Mouse (Mus musculus): Measurements from ENCODE around the gene Cd47. TPM values are rescaled to one million over a fixed set of nuclear protein-coding genes. Genes with fewer than 3 reads are reported as not detected.
"Not testable (repeated sequence)": the region's sequence is repeated elsewhere in the genome, so short reads cannot be mapped to it uniquely, and the experiment has no call there.

Gene Cd47
- polyA plus RNA-seq, 1 experiment from 2014 or later, result 63.8 TPM

GRCm38 (mm10) chr16:49812821-49813616, 12.7 kb downstream of the Cd47 start:
- Histone ChIP-seq H3K27ac (ENCODE audit: low read depth, low read length) (no peak overlapping the region), H3K4me2 (ENCODE audit: low read depth) (no peak overlapping the region), H3K9me3 (ENCODE audit: control insufficient read depth, low read length) (no peaks in the 10 kb centered on the region), H3K4me1 (ENCODE audit: control insufficient read depth, insufficient read depth, low read length) (no peaks in the 10 kb centered on the region), H3K36me3 (ENCODE audit: control insufficient read depth, insufficient read depth, low read length) (no peaks in the 10 kb centered on the region), H3K27me3 (ENCODE audit: control insufficient read depth, insufficient read depth, low read length) (no peaks in the 10 kb centered on the region), H3K9ac (ENCODE audit: low read length) (no peak overlapping the region), H3K4me3 (ENCODE audit: low read depth, low read length) (no peak overlapping the region)
- ATAC-seq (ENCODE audit: insufficient read depth, low FRiP score, low TSS enrichment), result no peak
- DNase-seq (ENCODE audit: low spot score), result no peak
- 77% methylated on average over 10 of the region's 10 CpGs for WGBS

GRCm38 (mm10) chr16:49814419-49814818, 14.1 kb downstream of the Cd47 start:
- no peaks in the 10 kb centered on the region for H3K4me1 ChIP-seq (ENCODE audit: control insufficient read depth, insufficient read depth, low read length)
- H3K36me3 ChIP-seq (ENCODE audit: control insufficient read depth, insufficient read depth, low read length), result no peaks in the 10 kb centered on the region
- no peaks in the 10 kb centered on the region for H3K9me3 ChIP-seq (ENCODE audit: control insufficient read depth, low read length)
- no peaks in the 10 kb centered on the region for H3K27me3 ChIP-seq (ENCODE audit: control insufficient read depth, insufficient read depth, low read length)
- no peak overlapping the region for H3K4me3 ChIP-seq (ENCODE audit: low read depth, low read length)
- 75% methylated on average over 4 of the region's 4 CpGs for WGBS
- ATAC-seq (ENCODE audit: insufficient read depth, low FRiP score, low TSS enrichment) (no peak), DNase-seq (ENCODE audit: low spot score) (no peak)
- no peak overlapping the region for H3K27ac ChIP-seq (ENCODE audit: low read depth, low read length)
- no peak overlapping the region for H3K4me2 ChIP-seq (ENCODE audit: low read depth)
- no peak overlapping the region for H3K9ac ChIP-seq (ENCODE audit: low read length)

DNA sequence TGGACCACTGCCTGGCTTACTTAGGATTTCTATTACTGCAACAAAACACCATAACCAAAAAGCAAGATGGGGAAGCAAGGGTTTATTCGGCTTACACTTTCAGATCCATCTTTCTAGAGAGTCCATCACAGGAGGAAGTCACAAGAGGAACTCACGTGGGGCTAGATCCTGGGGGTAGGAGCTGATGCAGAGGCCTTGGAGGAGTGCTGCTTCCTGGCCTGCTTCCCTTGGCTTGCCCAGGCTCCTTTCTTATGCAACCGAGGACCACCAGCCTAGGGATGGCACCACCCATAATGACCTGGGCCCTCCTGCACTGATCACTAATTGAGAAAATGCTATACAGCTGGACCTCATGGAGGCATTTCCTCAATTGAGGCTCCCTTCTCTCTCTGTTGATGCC, 16.6 kb downstream of the Cd47 start:
- H3K9me3 ChIP-seq (ENCODE audit: control insufficient read depth, low read length), result no peaks in the 10 kb centered on the region
- no peak overlapping the region for H3K4me2 ChIP-seq (ENCODE audit: low read depth)
- H3K9ac ChIP-seq (ENCODE audit: low read length), result no peak overlapping the region
- no peaks in the 10 kb centered on the region for H3K36me3 ChIP-seq (ENCODE audit: control insufficient read depth, insufficient read depth, low read length)
- H3K4me1 ChIP-seq (ENCODE audit: control insufficient read depth, insufficient read depth, low read length), result no peaks in the 10 kb centered on the region
- 95% methylated on average over 3 of the region's 3 CpGs for WGBS
- DNase-seq (ENCODE audit: low spot score), result no peak
- H3K27me3 ChIP-seq (ENCODE audit: control insufficient read depth, insufficient read depth, low read length), result no peaks in the 10 kb centered on the region
- no peak overlapping the region for H3K4me3 ChIP-seq (ENCODE audit: low read depth, low read length)
- H3K27ac ChIP-seq (ENCODE audit: low read depth, low read length), result no peak overlapping the region
- no peak for ATAC-seq (ENCODE audit: insufficient read depth, low FRiP score, low TSS enrichment)

DNA sequence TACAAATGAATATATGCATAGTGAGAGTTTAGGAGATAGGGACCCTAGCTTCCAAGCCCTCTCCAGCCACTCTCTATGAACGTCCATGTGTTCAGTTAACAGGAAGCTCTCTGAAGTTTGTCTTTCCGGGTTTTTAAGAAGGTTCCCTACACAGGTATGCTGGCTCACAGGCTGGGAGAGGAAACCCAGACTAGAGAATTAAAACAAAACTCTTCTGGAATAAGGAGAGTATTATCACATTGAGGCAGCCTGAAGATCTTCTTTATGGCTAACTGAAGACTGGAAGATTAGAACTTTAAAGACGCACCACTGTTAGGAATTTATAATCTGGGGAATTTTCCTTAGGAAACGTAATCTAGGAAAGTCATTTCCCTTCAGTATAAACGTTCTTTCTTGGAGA, 17.8 kb downstream of the Cd47 start:
- no peak overlapping the region for H3K4me2 ChIP-seq (ENCODE audit: low read depth)
- 84% methylated on average over 5 of the region's 5 CpGs for WGBS
- ATAC-seq (ENCODE audit: insufficient read depth, low FRiP score, low TSS enrichment), result no peak
- H3K4me1 ChIP-seq (ENCODE audit: control insufficient read depth, insufficient read depth, low read length), result no peaks in the 10 kb centered on the region
- DNase-seq (ENCODE audit: low spot score), result no peak
- H3K9me3 ChIP-seq (ENCODE audit: control insufficient read depth, low read length), result no peaks in the 10 kb centered on the region
- no peak overlapping the region for H3K4me3 ChIP-seq (ENCODE audit: low read depth, low read length)
- no peak overlapping the region for H3K27ac ChIP-seq (ENCODE audit: low read depth, low read length)
- H3K27me3 ChIP-seq (ENCODE audit: control insufficient read depth, insufficient read depth, low read length), result no peaks in the 10 kb centered on the region
- no peaks in the 10 kb centered on the region for H3K36me3 ChIP-seq (ENCODE audit: control insufficient read depth, insufficient read depth, low read length)
- no peak overlapping the region for H3K9ac ChIP-seq (ENCODE audit: low read length)

GRCm38 (mm10) chr16:49818627-49819026, 18.3 kb downstream of the Cd47 start:
- H3K36me3 ChIP-seq (ENCODE audit: control insufficient read depth, insufficient read depth, low read length), result no peaks in the 10 kb centered on the region
- no peak overlapping the region for H3K4me2 ChIP-seq (ENCODE audit: low read depth)
- no peaks in the 10 kb centered on the region for H3K9me3 ChIP-seq (ENCODE audit: control insufficient read depth, low read length)
- WGBS, result 81% methylated on average over 6 of the region's 6 CpGs
- no peak for DNase-seq (ENCODE audit: low spot score)
- ATAC-seq (ENCODE audit: insufficient read depth, low FRiP score, low TSS enrichment), result no peak
- no peak overlapping the region for H3K27ac ChIP-seq (ENCODE audit: low read depth, low read length)
- H3K4me3 ChIP-seq (ENCODE audit: low read depth, low read length), result no peak overlapping the region
- no peaks in the 10 kb centered on the region for H3K27me3 ChIP-seq (ENCODE audit: control insufficient read depth, insufficient read depth, low read length)
- no peaks in the 10 kb centered on the region for H3K4me1 ChIP-seq (ENCODE audit: control insufficient read depth, insufficient read depth, low read length)
- H3K9ac ChIP-seq (ENCODE audit: low read length), result no peak overlapping the region

DNA sequence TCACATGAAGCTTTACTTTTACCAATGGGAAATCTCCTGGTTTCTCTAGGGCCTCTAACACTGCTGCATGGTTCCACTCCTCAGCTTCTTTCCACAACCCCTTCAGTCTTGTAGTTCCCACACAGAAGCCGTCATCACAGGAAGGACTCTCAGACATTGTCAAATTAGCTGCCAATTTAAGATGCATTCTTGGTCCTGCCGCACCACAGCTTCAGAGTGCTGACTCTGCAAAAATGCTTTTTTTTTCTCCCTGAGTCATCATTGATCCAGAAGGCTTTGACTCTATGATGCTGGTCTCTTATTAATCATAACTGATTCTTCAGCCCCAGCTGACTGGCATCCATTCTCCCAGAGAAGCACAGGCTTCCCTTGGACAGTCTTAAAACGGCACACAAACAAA, 19.2 kb downstream of the Cd47 start:
- no peak for ATAC-seq (ENCODE audit: insufficient read depth, low FRiP score, low TSS enrichment)
- no peak for DNase-seq (ENCODE audit: low spot score)
- Histone ChIP-seq H3K27me3 (ENCODE audit: control insufficient read depth, insufficient read depth, low read length) (no peaks in the 10 kb centered on the region), H3K36me3 (ENCODE audit: control insufficient read depth, insufficient read depth, low read length) (no peaks in the 10 kb centered on the region), H3K4me2 (ENCODE audit: low read depth) (no peak overlapping the region), H3K4me3 (ENCODE audit: low read depth, low read length) (no peak overlapping the region), H3K9me3 (ENCODE audit: control insufficient read depth, low read length) (no peaks in the 10 kb centered on the region), H3K9ac (ENCODE audit: low read length) (no peak overlapping the region), H3K4me1 (ENCODE audit: control insufficient read depth, insufficient read depth, low read length) (no peaks in the 10 kb centered on the region), H3K27ac (ENCODE audit: low read depth, low read length) (no peak overlapping the region)
- 84% methylated on average over 3 of the region's 3 CpGs for WGBS

- H3K27me3 ChIP-seq (ENCODE audit: control insufficient read depth, insufficient read depth, low read length); H3K27ac ChIP-seq (ENCODE audit: low read depth, low read length); H3K36me3 ChIP-seq (ENCODE audit: control insufficient read depth, insufficient read depth, low read length); H3K9ac ChIP-seq (ENCODE audit: low read length); H3K9me3 ChIP-seq (ENCODE audit: control insufficient read depth, low read length); H3K4me3 ChIP-seq (ENCODE audit: low read depth, low read length); ATAC-seq (ENCODE audit: insufficient read depth, low FRiP score, low TSS enrichment); H3K4me2 ChIP-seq (ENCODE audit: low read depth); DNase-seq (ENCODE audit: low spot score); H3K4me1 ChIP-seq (ENCODE audit: control insufficient read depth, insufficient read depth, low read length): not testable (repeated sequence)
- WGBS, result 97% methylated on average over 3 of the region's 3 CpGs
These were observed 30.6 kb downstream of the Cd47 start for GRCm38 (mm10) chr16:49830911-49831310.

DNA sequence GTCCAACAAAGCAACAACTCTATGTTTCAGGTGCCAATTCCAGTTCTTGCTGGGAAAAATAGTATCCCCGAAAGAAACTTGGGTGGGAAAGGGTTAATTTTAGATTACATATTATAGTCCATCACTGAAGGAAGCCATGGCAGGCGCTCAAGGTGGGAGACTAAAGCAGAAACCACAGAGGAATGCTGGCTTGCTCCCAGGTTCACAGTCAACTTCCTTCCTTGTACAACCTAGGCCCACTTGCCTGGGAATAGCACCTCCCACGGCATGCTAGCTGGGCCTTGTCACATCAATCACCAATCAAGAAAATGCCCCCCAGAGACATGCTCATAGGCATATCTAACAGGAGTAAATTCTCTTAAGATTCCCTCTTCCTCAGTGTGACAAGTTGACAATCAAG, 32.0 kb downstream of the Cd47 start:
- DNase-seq (ENCODE audit: low spot score) (no peak), ATAC-seq (ENCODE audit: insufficient read depth, low FRiP score, low TSS enrichment) (no peak)
- H3K4me1 ChIP-seq (ENCODE audit: control insufficient read depth, insufficient read depth, low read length), result no peaks in the 10 kb centered on the region
- no peak overlapping the region for H3K4me2 ChIP-seq (ENCODE audit: low read depth)
- 90% methylated on average over 3 of the region's 3 CpGs for WGBS
- no peaks in the 10 kb centered on the region for H3K27me3 ChIP-seq (ENCODE audit: control insufficient read depth, insufficient read depth, low read length)
- no peaks in the 10 kb centered on the region for H3K36me3 ChIP-seq (ENCODE audit: control insufficient read depth, insufficient read depth, low read length)
- no peak overlapping the region for H3K4me3 ChIP-seq (ENCODE audit: low read depth, low read length)
- no peak overlapping the region for H3K27ac ChIP-seq (ENCODE audit: low read depth, low read length)
- no peaks in the 10 kb centered on the region for H3K9me3 ChIP-seq (ENCODE audit: control insufficient read depth, low read length)
- H3K9ac ChIP-seq (ENCODE audit: low read length), result no peak overlapping the region

DNA sequence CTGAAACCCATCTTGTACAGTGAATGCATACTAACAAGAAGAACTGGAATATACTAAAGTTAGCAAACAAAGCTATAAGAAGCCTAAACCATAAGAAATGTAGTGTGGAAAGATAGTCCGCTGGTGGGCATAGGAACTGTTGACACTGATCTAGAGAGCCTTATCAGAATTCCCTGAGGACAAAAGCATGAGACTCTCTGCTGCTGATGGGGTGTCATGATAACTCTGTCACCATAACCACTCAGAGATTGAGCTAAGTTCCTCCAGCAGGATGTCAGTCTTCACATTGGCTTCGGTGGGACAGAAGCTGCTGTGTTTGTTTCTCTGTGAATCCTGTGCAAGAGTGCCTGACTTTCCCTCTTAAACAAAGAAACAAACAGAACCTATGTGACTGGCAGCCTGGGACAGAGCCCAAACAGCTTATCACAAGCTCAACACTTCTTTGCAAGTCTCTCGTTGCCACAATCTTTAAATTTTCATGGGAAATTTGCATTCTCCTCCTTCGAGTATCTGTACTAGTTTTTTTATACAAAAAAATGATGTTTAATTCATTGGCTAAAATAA, 33.9 kb downstream of the Cd47 start:
- DNase-seq (ENCODE audit: low spot score), result no peak
- H3K27me3 ChIP-seq (ENCODE audit: control insufficient read depth, insufficient read depth, low read length), result no peaks in the 10 kb centered on the region
- no peak overlapping the region for H3K27ac ChIP-seq (ENCODE audit: low read depth, low read length)
- H3K4me2 ChIP-seq (ENCODE audit: low read depth), result no peak overlapping the region
- H3K4me1 ChIP-seq (ENCODE audit: control insufficient read depth, insufficient read depth, low read length), result no peaks in the 10 kb centered on the region
- H3K9ac ChIP-seq (ENCODE audit: low read length), result no peak overlapping the region
- 76% methylated on average over 4 of the region's 4 CpGs for WGBS
- no peaks in the 10 kb centered on the region for H3K9me3 ChIP-seq (ENCODE audit: control insufficient read depth, low read length)
- H3K4me3 ChIP-seq (ENCODE audit: low read depth, low read length), result no peak overlapping the region
- ATAC-seq (ENCODE audit: insufficient read depth, low FRiP score, low TSS enrichment), result no peak
- H3K36me3 ChIP-seq (ENCODE audit: control insufficient read depth, insufficient read depth, low read length), result no peaks in the 10 kb centered on the region
